Mouse (Mus musculus) layer of hippocampus, postnatal 14 days (tissue): ENCODE results near the gene Lgr4. TPM values are rescaled to one million over a fixed set of nuclear protein-coding genes. Genes with fewer than 3 reads are reported as not detected.

Experiments used
- DNase-seq, 2 experiments: peaks; one replicate each; pipeline ENCODE4 v3.0.0; 2021 to 2022; ENCODE audit warnings: low spot score in 2 of 2, mixed read lengths in 1 of 2
- total RNA-seq, 2 experiments: library from RNA; stranded (reverse); gene quantifications; 2 replicates each; pipeline ENCODE4 v1.2.3; 2021

Gene Lgr4
- total RNA-seq, 2 experiments from 2014 or later, result 26.0 to 26.7 TPM

DNA sequence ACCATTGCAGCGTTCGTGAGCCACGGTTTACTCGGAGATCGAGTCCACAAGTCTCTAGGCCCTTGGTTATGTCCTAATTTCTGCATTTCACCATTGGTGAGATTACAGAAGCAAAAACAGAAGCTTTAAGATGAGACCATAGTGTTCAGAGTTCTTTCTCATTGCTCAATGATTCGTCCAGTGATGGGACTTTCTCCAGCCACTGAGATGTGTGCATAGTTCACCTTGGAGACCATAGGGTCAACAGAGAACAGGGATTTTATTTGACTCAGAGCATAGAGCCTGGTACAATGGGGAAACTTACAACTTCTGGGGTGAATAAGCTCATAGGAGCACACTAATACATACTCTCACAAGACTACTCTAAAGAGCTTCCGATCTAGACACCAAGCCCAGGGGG is 3.0 kb downstream of the Lgr4 start:
- DNase-seq, result no peak

DNA sequence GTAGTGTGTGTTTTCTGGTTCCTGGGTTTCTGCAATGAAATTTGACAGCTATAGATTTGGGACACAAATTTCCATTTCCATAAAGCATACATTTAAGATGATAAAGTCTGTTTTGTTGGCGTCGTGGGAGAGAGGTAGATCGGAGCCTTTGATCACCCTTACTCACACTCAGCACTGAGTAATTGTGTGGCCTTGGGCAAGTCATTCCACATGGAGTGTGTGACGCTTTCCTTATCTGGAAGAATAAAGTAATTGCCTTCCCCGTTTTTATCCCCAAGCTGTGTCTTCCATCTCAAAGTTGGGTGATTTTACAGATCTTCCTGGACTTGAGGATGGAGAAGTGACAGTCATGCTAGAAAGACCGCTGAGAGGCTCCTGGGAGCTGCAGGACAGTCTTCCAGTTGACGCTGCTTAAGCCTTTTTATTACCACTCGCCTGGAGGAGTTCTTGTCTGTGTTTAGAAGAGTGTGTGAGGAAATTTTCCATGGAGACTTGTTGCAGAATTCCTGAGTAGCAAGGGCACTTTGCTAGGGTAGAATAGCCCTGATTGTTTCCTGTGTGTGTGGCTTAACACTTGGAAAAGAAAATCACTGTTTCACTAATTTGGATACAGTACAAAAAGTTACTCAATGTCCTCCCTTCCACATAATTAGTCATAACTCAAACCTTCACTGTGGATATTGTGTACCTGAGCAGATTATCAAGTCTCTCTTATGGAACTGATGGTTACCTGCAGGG is 4.0 kb downstream of the Lgr4 start:
- no peak for DNase-seq

DNA sequence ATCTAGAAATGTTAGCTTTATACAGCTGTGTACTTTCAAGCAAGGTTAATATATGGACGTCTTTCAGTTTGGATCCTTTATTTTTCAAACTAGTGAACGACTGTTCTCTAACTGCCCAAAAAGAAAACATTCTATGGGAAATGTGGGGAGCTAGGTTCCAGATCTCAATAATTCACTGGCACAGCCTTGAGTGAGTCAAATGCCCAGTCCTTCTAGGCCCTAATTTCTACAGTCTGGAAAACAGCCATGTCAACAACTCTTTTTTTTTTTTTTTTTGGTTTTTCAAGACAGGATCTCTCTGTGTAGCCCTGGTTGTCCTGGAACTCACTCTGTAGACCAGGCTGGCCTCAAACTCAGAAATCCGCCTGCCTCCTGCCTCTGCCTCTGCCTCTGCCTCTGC is 4.9 kb downstream of the Lgr4 start:
- no peak for DNase-seq

DNA sequence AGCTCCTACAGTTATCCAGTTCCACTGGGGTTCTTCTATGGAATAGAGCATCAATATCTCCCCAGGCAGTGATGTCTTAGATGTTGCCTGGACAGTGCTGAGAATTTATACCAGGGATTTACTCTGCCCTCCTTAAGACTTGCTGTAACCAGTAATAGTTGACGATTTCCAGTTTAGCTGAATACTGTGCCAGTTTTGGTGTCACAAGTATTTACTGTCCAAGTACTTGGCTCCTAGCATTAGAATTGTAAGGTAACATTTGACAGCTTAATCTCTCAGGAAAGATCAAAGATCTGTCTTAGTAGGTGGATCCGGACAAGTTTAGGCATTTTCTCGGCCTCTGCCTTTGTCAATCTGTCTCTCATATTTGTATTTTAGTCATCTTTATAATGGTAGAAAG is 5.6 kb downstream of the Lgr4 start:
- no peak for DNase-seq

DNA sequence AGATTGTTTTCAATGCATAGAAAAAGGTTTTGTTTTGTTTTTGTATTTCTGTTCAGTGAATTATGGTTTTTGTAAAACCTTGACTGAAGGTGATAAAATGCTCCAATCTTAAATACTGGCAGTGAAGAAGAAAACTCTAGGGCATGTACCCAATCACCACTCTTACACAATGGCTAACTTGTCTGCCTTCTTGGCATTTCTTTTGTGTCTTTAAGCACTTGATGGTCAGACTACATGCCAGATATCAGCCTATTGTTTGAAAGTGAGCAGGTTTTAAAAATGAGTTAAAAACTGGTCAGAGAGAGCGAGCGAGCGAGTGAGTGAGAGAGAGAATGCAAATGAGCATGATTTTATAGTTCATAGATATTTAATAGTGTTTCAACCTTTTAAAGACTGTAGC is 6.5 kb downstream of the Lgr4 start:
- DNase-seq, result no peak

DNA sequence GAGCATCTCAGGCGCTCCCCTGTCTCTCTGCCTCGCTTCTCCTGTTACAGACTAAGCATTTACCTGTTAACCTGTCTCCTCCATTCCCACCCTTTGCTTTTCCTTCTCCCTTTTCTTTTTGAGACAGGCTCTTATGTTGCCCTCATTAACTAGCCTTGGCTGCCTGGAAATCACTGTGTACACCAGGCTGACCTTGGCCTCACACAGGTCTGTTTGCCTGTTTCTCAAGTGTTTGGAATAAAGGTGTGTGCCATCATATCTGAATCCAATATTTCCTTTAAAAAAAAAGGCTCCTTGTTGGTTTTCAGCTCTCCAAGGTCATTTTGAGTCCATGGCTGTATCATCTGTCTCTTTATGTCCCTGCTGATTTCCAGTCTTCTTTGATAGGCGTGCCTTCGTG is 9.5 kb downstream of the Lgr4 start:
- no peak for DNase-seq

DNA sequence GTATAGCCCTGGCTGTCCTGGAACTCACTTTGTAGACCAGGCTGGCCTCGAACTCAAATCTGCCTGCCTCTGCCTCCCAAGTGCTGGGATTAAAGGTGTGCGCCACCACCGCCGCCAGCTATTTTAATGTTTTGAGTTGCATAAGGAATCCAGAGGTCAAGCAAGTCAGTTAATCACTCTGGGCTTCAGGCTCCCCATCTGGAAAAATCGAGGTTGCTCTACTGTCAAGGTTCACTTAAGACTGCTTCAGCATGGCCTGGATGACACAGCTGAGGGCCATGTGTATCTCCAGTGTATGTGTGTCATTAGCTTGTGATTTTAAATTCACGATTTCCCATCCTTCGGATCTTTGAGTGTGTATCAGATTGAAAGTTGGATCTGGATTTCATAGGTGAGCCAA is 10.0 kb downstream of the Lgr4 start:
- no peak for DNase-seq

DNA sequence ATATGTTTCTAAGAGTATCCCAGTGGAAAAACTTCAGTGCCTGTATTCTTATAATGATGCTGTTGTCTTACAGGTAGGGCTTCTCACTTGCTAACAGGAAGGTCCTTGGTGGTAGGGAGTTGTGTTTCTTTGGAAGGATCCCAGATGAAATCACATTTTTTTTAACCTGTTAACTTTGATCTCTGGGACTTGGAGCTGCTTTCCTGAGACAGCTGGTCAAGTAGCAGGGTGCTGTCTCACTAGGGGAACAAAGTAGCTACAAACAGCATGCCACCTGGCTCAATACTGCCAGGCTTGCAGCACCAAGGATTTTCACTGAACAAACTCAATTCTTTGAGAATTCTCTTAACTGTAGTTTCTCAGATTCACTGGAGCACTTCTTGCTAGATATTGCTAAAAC is 10.4 kb downstream of the Lgr4 start:
- DNase-seq, result no peak

DNA sequence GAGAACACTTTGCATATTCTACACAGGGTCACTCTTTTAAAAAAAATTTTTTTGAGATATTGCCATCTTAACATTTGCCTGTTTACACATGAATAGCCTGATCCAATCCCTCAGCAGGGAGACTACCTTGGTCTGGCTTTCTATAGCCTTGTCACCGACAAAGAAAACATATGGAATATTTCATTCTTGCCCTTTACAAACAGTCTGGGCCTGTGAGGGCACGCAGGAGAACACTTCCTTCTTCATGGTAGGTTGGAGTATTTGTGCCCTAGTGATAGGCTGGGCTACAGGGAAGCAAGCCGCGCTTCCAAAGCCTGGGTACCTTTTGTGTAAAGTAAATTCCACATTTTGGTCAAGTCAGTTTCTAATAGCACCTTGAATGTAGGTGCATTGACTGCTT is 11.3 kb downstream of the Lgr4 start:
- DNase-seq, result no peak

DNA sequence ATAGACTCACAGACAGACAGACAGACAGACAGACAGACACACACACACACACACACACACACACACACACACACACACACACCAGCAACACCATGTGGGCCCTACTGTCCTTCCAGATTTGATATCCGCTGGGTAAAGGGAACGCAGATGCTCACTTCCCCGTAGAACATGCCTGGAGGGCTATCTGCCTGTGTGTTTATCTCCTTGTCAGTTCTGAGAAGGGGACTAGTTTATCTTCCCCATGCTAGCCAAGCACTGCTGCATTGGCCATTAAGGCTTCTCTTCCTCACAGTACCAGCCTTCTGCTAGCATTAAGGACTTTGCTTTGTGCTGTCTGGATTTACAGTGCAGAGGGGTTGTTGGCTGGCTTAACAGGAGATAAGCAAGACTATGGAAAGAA is 11.8 kb downstream of the Lgr4 start:
- DNase-seq, result no peak

DNA sequence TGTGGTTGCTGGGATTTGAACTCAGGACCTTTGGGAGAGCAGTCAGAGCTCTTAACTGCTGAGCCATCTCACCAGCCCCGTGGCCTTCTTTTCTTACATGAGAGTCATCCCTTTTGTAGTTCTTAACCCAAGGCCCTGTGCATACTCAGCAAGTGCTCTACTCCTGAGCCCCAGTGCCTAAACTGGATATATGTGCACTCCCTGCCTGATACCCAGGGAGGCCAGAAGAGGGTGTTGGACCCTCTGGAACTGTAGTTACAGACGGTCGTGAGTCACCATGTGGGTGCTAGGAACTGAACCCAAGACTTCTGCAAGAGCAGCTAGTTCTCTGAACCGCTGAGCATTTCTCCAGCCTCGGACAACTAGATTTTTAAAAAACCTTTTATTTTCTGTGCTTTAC is 12.9 kb downstream of the Lgr4 start:
- DNase-seq, result no peak

DNA sequence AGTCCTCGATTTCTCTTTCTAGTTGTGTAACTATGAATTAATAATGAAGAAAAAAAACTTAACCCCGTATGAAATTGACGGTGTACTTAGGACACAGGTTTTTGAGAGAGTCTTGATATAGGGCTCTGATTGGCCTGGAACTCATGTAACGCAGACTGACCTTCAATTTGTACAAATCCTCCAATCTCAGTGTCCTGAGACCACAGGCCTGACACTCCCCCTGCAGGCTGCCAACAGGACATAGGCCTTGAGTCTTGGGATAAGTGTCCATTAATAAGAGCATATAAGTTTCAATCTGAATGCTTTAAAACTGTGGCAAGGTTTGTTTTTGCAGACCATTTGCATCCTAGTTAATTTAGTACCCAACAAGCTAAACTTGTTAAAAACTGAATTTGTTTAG is 13.3 kb downstream of the Lgr4 start:
- no peak for DNase-seq

DNA sequence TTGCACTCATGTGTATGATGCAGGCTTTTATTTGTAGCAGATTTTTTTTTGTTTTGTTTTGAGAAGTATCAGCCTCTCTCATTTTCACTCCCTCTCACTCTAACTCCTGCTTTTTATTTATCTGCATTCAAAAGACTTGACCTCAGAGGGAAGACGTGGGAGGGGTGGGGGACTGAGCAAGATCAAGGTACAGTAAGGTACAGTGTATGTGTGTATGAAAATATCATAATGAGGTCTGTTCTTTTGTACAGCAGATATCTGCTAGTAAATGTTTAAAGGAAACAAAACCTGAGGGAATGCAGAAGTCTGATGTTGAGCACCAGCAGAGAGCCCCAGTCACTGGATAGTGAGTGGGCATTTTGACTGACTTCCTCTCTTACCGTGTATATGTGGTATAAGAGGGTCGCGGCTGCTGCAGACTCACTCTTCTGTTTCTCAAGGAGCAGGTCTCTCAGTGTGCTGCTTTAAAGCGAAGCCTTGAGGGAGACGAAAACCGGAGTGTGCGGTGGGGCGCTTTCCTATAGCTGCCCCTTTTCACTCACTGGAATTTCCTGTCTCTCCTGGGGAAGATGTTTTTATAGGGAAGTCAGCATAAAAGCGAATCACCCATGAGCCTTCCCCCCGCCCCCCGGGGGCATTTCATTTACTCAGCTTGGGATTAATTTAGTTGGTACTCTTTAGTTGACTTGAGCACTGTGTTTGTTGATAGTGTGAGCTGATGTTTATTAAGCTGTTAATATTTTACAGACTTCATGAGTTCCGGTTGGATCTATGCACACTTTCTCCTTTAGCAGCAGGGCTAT is 14.7 kb downstream of the Lgr4 start:
- DNase-seq, result no peak

DNA sequence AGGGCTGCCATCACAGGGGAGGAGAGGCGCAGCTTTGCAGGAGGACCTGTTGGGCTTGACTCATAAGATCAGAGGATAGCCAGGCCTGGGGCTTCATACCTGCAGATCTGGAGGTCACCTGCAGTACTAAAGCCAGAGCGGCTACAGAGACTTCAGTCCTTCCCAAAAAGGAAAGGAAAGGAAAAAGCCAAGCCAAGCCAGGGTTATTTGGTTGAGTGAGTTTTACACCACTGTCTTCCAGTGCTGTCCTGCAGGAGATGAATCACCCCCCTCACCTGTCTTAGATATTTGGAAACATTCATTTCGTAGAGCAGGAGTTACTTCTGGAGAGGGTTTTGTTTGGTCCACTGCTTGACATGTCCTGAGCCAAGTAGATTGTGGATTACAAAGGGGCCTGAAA is 15.7 kb downstream of the Lgr4 start:
- no peak for DNase-seq

DNA sequence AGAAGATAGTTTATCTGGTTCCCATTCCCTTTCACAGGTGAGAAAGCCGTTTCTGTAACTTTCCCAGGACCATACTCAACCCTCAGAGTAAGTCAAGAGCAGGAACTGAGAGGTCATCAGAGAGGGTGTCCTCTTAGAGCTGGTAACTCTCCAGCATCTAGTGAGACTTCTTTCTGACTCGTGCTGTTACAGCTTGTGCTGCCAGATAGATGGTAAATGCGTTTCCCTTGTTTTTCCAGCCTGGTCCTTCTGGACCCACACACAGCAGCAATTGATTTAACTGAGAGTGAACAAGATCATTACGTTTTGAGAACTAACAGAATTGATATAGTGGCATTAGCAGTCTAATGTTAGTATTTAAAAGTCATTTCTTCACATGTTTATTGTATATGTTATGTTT is 16.6 kb downstream of the Lgr4 start:
- no peak for DNase-seq

DNA sequence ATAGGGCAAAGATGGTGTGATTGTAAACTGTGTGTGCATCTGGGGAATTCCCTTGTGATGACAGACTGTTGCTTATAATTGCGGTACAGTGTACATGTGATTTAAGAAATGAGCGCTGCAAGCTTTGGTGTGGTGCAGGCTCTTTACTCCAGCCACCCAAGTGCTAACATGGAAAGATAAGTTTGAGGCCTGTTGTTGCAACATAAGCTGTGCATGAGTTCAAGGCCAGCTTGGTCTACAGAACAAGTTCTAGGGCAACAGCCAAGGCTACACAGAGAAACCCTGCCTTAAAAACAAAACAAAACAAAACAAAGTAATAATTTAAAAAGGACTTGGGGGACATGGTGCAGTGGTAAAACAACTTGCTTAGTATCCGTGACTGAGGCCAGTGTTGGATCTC is 17.7 kb downstream of the Lgr4 start:
- DNase-seq, result no peak

DNA sequence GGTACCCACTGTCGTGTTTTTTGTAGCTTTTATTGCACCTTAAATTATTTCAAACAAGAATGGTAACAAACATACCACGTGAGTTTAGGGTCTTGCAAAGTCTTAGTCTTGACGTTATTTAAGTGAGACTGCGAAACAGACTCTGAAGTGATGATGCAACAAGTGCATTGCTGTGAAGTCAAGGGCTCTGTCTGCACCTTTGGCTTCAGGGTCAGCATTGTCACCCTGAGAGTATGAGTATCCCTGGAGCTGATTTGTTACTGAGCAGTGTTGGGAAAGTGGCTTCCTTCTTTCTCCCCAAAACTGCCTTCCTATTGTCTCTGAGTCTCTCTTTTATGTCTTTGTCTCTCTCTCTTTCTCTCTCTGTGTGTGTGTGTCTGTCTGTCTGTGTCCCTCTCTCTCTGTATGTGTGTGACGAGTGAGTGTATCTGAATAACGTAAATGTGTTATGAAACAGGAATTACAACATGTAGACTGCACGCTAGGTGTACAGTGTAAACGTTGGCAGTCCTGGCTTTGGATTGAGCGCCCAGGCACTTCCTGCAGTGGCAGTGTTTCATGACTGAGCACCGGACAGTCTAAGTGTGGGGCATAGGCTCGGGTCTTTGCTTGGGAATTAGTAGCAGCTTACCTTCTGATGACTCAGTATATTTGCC is 18.4 kb downstream of the Lgr4 start:
- no peak for DNase-seq

DNA sequence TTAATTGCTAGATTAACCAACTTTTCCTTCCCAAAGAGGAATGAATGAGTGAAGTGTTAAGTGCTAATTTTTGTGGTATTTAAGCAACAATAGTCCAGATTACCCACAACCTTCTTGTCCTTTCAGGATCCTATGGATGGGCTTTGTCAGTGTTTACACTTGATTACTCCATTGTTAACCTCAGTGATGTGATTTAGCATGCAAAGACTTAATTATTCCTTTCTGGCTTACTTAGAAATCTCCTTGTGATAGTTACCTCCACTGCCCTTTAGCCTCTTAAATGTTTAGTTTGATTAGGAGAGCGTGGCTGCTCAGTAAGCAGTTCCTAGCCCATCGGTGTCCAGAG is 18.9 kb downstream of the Lgr4 start:
- no peak for DNase-seq

DNA sequence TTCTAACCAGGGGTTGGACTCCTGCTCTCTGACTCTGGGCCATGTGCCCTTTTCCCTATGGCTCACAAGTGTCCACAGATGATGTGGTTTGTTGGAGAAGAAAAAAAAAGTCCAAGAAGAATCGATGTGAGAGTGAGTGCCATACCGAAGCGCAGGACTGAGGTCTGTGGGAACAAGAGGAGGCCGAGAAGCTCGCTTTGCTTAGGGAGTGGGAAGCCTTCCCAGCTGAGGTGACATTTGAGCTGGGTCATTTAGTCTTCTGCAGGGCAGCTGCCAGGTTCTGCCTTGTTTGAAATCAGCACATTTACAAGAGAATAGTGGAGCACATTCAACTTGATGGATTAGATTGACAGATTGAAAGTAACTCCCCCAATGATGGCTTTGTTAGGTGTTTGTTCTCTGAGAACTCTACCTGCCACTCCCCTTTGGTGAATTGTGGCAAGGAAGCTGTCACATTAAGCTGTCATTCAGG is 24.6 kb downstream of the Lgr4 start:
- no peak for DNase-seq

DNA sequence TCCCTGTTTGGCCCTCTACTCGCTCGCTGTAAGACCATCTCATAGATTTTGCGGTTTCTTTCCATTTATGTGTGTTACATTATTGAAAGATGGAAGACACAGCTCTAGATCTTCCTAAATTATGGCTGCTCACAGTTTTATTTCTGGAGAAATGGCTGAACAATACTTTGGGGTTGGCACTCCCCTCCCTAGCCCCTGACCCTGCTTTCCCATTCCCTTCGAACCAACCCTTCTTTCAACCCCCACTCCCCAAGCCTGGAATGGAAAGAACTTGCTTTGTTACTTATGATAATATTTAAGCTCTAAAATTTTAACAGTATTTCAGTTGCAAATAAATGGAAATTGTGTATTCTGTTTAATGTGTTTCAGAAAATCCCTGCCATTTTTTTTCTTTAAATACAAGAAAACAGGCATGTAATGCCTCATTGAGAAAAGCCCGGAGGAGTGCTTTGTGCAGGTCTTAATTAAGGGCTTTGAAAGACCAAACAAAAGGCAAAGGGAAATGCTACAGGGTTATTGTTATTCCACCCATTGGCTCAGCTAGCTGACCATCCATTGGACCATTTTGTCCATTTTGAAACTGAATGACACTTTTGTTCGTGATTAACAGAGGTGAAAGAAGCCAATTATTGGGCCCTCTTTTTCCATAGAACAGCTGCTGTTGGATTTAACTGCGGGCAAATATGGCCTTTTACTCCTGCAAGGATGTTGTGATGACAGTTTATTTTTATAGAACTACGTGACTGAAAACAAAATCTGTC is 25.5 kb downstream of the Lgr4 start:
- DNase-seq, result no peak

DNA sequence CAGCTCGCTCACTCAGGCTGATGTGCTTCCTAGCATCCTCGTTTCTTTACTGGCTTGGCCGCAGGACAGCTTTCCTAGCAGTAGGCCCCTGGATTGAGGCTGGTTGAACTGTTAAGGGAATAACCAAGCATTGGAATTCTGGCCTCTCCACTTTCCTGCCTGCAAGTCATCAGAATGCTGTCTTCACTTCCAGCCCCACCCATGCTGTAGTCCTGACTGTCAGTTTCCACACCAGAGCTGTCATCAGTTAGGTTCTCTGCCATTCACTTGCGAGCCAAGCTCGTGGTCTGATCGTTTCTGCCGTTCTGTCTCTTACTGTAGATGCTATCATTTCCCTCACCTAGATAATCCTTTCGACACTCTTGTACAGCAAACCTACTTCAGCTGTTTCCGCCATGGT is 27.5 kb downstream of the Lgr4 start:
- no peak for DNase-seq

DNA sequence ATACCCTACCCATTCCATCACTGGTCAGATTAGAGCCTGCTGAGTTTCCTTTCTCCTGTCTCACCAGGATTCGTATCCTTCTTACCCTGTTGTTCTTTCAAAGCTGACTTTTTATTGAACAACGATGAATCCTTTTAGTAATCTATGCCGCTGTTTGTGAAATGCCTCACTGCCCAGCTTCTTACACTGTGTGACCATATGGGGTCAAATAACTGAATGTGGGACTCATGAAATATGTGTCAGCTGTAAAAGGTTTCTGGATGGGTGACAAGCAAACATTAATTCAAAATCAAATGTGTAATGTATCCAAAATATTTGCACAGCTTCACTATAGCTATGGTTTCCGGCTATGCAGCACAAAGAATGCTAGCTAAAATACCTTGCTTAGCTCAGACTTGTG is 28.1 kb downstream of the Lgr4 start:
- DNase-seq, result no peak
